Mouse (Mus musculus) G1E (cell line): ENCODE data around the gene Vmn2r118. TPM values are rescaled to one million over a fixed set of nuclear protein-coding genes. Genes with fewer than 3 reads are reported as not detected.

Source experiments
- ATAC-seq: 2 replicates; pipeline ENCODE4 v1.8.0; 2016; ENCODE audit warnings: mild to moderate bottlenecking; ENCODE audit not compliant: insufficient number of reproducible peaks, poor library complexity, low FRiP score, severe bottlenecking; ENCODE audit errors: extremely low read depth
- DNase-seq: peaks from one replicate; pipeline ENCODE4 v3.0.0; 2012; ENCODE audit warnings: low spot score
- H3K27me3 ChIP-seq: 2 replicates; pipeline ENCODE4 v1.6.1; 2012; ENCODE audit warnings: mild to moderate bottlenecking, low read length, inconsistent platforms; ENCODE audit not compliant: insufficient read depth
- H3K36me3 ChIP-seq: replicated peaks from 2 replicates; pipeline ENCODE3; 2012; ENCODE audit warnings: mild to moderate bottlenecking, inconsistent platforms
- H3K4me1 ChIP-seq: 2 replicates; pipeline ENCODE4 v1.6.1; 2012; ENCODE audit warnings: low read depth, low read length, inconsistent platforms, mixed read lengths; ENCODE audit not compliant: insufficient read depth
- H3K4me3 ChIP-seq: 2 replicates; pipeline ENCODE4 v1.5.1; 2012; ENCODE audit warnings: low read depth, mild to moderate bottlenecking, inconsistent platforms, low read length, moderate library complexity, mixed read lengths
- H3K9me3 ChIP-seq: replicated peaks from 2 replicates; pipeline ENCODE4 v1.6.1; 2012; ENCODE audit warnings: inconsistent platforms
- CTCF ChIP-seq: IDR thresholded peaks from 2 replicates; pipeline ENCODE4 v1.5.1; 2012; ENCODE audit warnings: low read depth, low read length, inconsistent platforms, mixed read lengths
- GATA1 ChIP-seq: IDR thresholded peaks from 2 replicates; pipeline ENCODE4 v1.6.1; 2012; ENCODE audit warnings: borderline replicate concordance, low read length, inconsistent platforms, mixed read lengths
- GATA2 ChIP-seq: IDR thresholded peaks from 2 replicates; pipeline ENCODE4 v1.6.1; 2012; ENCODE audit warnings: low read depth, low read length, inconsistent platforms, borderline replicate concordance
- POLR2AphosphoS5 ChIP-seq: IDR thresholded peaks from 2 replicates; pipeline ENCODE4 v1.6.1; 2012; ENCODE audit warnings: low read depth, low read length, inconsistent platforms; ENCODE audit not compliant: insufficient replicate concordance
- TAL1 ChIP-seq: conservative IDR thresholded peaks from 2 replicates; pipeline ENCODE4 v1.6.1; 2012; ENCODE audit warnings: low read depth, low read length, inconsistent platforms, mixed read lengths
- polyA plus RNA-seq: library from polyadenylated mRNA; stranded (reverse); fragments of >175 nt; gene quantifications from 2 replicates; pipeline ENCODE4 v1.2.3, GENCODE M21; 2012
- total RNA-seq, 2 experiments: library from RNA; stranded (forward) in 1 of 2; stranded (reverse) in 1 of 2; fragments of 200-1000 nt in 1 of 2; fragments of >200 nt in 1 of 2; fragmentation: Nextera tagmentation in 1 of 2; gene quantifications; 2 replicates each; pipeline ENCODE4 v1.2.3; 2014 to 2017

The Vmn2r118 gene
- not detected in 2 replicates for total RNA-seq (2014; fragmentation: Nextera tagmentation)
- total RNA-seq (2017), result 0.06 TPM in 1 of 2 replicates, not detected in the other
- not detected in 2 replicates for polyA plus RNA-seq

DNA sequence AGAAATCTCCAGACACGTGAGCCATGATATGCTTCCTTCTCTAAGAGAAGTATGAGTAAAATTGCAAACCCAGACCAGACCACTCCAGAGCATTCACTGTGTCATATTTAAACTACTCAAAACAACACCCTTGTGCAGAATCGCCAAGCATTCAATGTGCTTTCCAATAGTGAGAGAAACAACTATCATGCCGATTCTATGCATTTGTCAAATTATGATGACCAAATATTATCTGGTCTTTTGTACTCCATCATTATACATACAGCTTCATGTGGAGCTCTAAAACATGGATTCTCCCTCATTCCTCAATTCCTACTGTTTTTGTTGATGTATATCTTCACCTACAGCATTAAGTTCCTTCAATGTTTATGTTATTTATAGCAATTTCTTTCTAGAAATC is at the start of gene Vmn2r118:
TSS of gene Vmn2r118 (minus strand) at position 101 of the 400 bp plus-strand sequence.
- ATAC-seq, result no peak
- Histone ChIP-seq H3K4me3 (no peak within 1 kb of the TSS), H3K9me3 (no peaks in the 10 kb centered on the region), H3K36me3 (no peaks in the 10 kb centered on the region), H3K27me3 (no peaks in the 10 kb centered on the region), H3K4me1 (no peaks in the 10 kb centered on the region)
- no peak for DNase-seq
- no peak for TF ChIP-seq GATA1
- TF ChIP-seq TAL1, result no peak
- TF ChIP-seq GATA2, result no peak
- TF ChIP-seq CTCF, result no peak
- no peak for TF ChIP-seq POLR2AphosphoS5

DNA sequence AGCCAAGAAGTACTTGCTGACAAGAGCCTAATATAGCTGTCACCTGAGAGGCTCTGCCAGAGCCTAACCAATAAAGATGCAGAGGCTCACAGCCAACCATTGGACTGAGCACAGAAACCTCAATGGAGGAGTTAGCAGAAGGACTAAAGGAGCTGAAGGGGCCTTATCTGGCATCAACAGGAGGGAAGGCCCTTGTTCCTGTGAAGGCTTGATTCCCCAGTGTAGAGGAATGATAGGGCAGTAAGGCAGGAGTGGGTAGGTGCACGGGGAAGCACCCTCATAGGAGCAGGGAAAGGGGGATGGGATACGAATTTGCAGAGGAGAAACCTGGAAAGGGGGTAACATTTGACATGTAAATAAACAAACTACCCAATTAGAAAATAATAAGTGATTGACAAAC is 36.1 kb upstream of the Vmn2r118 start:
- H3K4me1 ChIP-seq, result no peaks in the 10 kb centered on the region
- DNase-seq (no peak), ATAC-seq (no peak)
- H3K36me3 ChIP-seq, result peaks cover 13% of the 10 kb centered on the region
- no peak overlapping the region for H3K4me3 ChIP-seq
- no peaks in the 10 kb centered on the region for H3K9me3 ChIP-seq
- H3K27me3 ChIP-seq, result no peaks in the 10 kb centered on the region
- TF ChIP-seq POLR2AphosphoS5, result no peak
- TF ChIP-seq GATA1, result no peak
- TF ChIP-seq GATA2, result no peak
- TF ChIP-seq TAL1, result no peak
- TF ChIP-seq CTCF, result no peak

DNA sequence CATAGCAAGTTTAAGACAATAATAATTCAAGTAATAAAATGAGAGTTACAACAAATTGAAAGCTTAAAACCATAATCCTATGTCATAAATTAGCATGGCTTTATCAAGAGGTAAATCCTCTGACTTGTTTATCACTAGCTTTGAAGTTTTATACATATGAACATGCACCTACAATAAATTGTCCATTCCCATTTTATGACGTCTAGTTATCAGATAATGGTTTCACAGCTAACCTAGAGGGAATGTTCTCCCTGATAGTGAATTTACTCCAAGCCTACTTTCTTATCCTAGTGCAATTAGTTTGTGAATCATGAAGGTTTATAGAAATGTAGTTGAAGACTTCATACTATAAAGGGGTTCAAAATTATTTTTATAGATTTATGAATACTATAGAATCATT is 34.2 kb downstream of the Vmn2r118 start:
- no peak for ATAC-seq
- no peaks in the 10 kb centered on the region for H3K36me3 ChIP-seq
- no peaks in the 10 kb centered on the region for H3K27me3 ChIP-seq
- TF ChIP-seq TAL1, result no peak
- no peak for TF ChIP-seq GATA2
- TF ChIP-seq CTCF, result no peak
- TF ChIP-seq POLR2AphosphoS5, result no peak
- TF ChIP-seq GATA1, result no peak
- no peaks in the 10 kb centered on the region for H3K4me1 ChIP-seq
- H3K4me3 ChIP-seq, result no peak overlapping the region
- no peaks in the 10 kb centered on the region for H3K9me3 ChIP-seq
- DNase-seq, result no peak

GRCm38 (mm10) chr17:55561774-55562173 is 63.2 kb downstream of the Vmn2r118 start:
- no peak overlapping the region for H3K4me3 ChIP-seq
- H3K36me3 ChIP-seq, result no peaks in the 10 kb centered on the region
- H3K4me1 ChIP-seq, result no peaks in the 10 kb centered on the region
- H3K9me3 ChIP-seq, result no peaks in the 10 kb centered on the region
- no peak for DNase-seq
- no peaks in the 10 kb centered on the region for H3K27me3 ChIP-seq
- TF ChIP-seq POLR2AphosphoS5 (no peak), GATA2 (no peak), TAL1 (no peak), GATA1 (no peak), CTCF (no peak)
- no peak for ATAC-seq

- Histone ChIP-seq H3K4me1 (no peaks in the 10 kb centered on the region), H3K9me3 (no peaks in the 10 kb centered on the region), H3K4me3 (no peak overlapping the region), H3K27me3 (no peaks in the 10 kb centered on the region), H3K36me3 (no peaks in the 10 kb centered on the region)
- ATAC-seq (no peak), DNase-seq (no peak)
- no peak for TF ChIP-seq TAL1
- no peak for TF ChIP-seq GATA1
- TF ChIP-seq CTCF, result no peak
- no peak for TF ChIP-seq POLR2AphosphoS5
- no peak for TF ChIP-seq GATA2
These were observed 76.5 kb downstream of the Vmn2r118 start for GRCm38 (mm10) chr17:55548476-55548875.

Other genes starting within 250 kb of the Vmn2r118 start
- not detected in 2 replicates for gene St6gal2, start 179.8 kb downstream of the Vmn2r118 start, total RNA-seq (2014; fragmentation: Nextera tagmentation)
- gene St6gal2, start 179.8 kb downstream of the Vmn2r118 start, total RNA-seq (2017), result under 0.01 and 0.06 TPM in 2 replicates
- not detected in 2 replicates for gene St6gal2, start 179.8 kb downstream of the Vmn2r118 start, polyA plus RNA-seq
- 18.4 and 24.8 TPM in 2 replicates for gene Pot1b, start 87.4 kb upstream of the Vmn2r118 start, total RNA-seq (2014; fragmentation: Nextera tagmentation)
- gene Pot1b, start 87.4 kb upstream of the Vmn2r118 start, total RNA-seq (2017), result 13.1 and 14.0 TPM in 2 replicates
- gene Pot1b, start 87.4 kb upstream of the Vmn2r118 start, polyA plus RNA-seq, result 0.45 and 0.67 TPM in 2 replicates
- 0.53 and 2.1 TPM in 2 replicates for gene Adgre4, start 124.8 kb upstream of the Vmn2r118 start, total RNA-seq (2014; fragmentation: Nextera tagmentation)
- gene Adgre4, start 124.8 kb upstream of the Vmn2r118 start, total RNA-seq (2017), result 0.70 and 1.1 TPM in 2 replicates
- gene Adgre4, start 124.8 kb upstream of the Vmn2r118 start, polyA plus RNA-seq, result 0.02 TPM in 1 of 2 replicates, not detected in the other